Mouse (Mus musculus) spleen, postnatal 4 days (tissue): ENCODE measurements around the gene Slc4a1ap.
A peak's percentile ranks its signal among the peaks of the same experiment; 100 is the strongest.
"Not testable (repeated sequence)": the region's sequence is repeated elsewhere in the genome, so short reads cannot be mapped to it uniquely, and the experiment has no call there.

Experiments
- DNase-seq, 2 experiments: peaks; one replicate each; pipeline ENCODE4 v3.0.0; 2022; ENCODE audit warnings: low spot score in 2 of 2

Gene Slc4a1ap

GRCm38 (mm10) chr5:31526354-31527116 lies at the start of gene Slc4a1ap:
Gene Slc4a1ap, plus strand, starts transcription at chr5:31526995.
- DNase-seq = peak; percentile 81 to 91

- DNase-seq = no peak
These were observed 46.3 kb upstream of the Slc4a1ap start for GRCm38 (mm10) chr5:31480536-31480935.

GRCm38 (mm10) chr5:31485440-31485839 lies 41.4 kb upstream of the Slc4a1ap start, which contains the start of gene 4930548H24Rik:
Gene 4930548H24Rik, plus strand, starts transcription at chr5:31485740.
- no peak for DNase-seq

- no peak for DNase-seq
These were observed 38.9 kb upstream of the Slc4a1ap start for GRCm38 (mm10) chr5:31487889-31488288.

- no peak for DNase-seq
These were observed 37.6 kb upstream of the Slc4a1ap start for GRCm38 (mm10) chr5:31489116-31489769.

- no peak for DNase-seq
These were observed 34.8 kb upstream of the Slc4a1ap start for GRCm38 (mm10) chr5:31492031-31492430.

GRCm38 (mm10) chr5:31494513-31495297 lies 32.1 kb upstream of the Slc4a1ap start, which contains the start of gene Gpn1:
Gene Gpn1, plus strand, starts transcription at chr5:31494741.
- peak; percentile 85 to 92 for DNase-seq

GRCm38 (mm10) chr5:31504843-31505242 lies 22.0 kb upstream of the Slc4a1ap start:
- DNase-seq = no peak

GRCm38 (mm10) chr5:31512481-31512880 lies 14.3 kb upstream of the Slc4a1ap start:
- no peak for DNase-seq

GRCm38 (mm10) chr5:31520556-31520955 lies 6.2 kb upstream of the Slc4a1ap start:
- DNase-seq = no peak

GRCm38 (mm10) chr5:31527117-31527680 lies 404 bp downstream of the Slc4a1ap start:
- no peak for DNase-seq

GRCm38 (mm10) chr5:31527707-31528106 lies 912 bp downstream of the Slc4a1ap start, which contains the start of gene Supt7l:
Gene Supt7l, minus strand, starts transcription at chr5:31527807.
- DNase-seq = not testable (repeated sequence)

GRCm38 (mm10) chr5:31528560-31528959 lies 1.8 kb downstream of the Slc4a1ap start:
- DNase-seq = no peak

GRCm38 (mm10) chr5:31535228-31535627 lies 8.4 kb downstream of the Slc4a1ap start:
- DNase-seq = no peak

- no peak for DNase-seq
These were observed 32.6 kb downstream of the Slc4a1ap start for GRCm38 (mm10) chr5:31559401-31559800.

GRCm38 (mm10) chr5:31560352-31560751 lies 33.6 kb downstream of the Slc4a1ap start:
- no peak for DNase-seq

- no peak for DNase-seq
These were observed 35.4 kb downstream of the Slc4a1ap start for GRCm38 (mm10) chr5:31562036-31562666.

GRCm38 (mm10) chr5:31563496-31563895 lies 36.7 kb downstream of the Slc4a1ap start:
- DNase-seq = peak; percentile 53 to 80

- no peak for DNase-seq
These were observed 37.1 kb downstream of the Slc4a1ap start for GRCm38 (mm10) chr5:31563905-31564304.

- DNase-seq = no peak
These were observed 38.2 kb downstream of the Slc4a1ap start for GRCm38 (mm10) chr5:31564976-31565375.

- no peak for DNase-seq
These were observed 39.2 kb downstream of the Slc4a1ap start for GRCm38 (mm10) chr5:31566026-31566425.
